Mouse (Mus musculus) yolk sac, embryonic 10.5 days (tissue): ENCODE results near the gene Thumpd2.
A peak's percentile ranks its signal among the peaks of the same experiment; 100 is the strongest.

Experiments used
- DNase-seq: peaks from one replicate; pipeline ENCODE4 v3.0.0-alpha.2; 2017; ENCODE audit warnings: low spot score

Gene Thumpd2

DNA sequence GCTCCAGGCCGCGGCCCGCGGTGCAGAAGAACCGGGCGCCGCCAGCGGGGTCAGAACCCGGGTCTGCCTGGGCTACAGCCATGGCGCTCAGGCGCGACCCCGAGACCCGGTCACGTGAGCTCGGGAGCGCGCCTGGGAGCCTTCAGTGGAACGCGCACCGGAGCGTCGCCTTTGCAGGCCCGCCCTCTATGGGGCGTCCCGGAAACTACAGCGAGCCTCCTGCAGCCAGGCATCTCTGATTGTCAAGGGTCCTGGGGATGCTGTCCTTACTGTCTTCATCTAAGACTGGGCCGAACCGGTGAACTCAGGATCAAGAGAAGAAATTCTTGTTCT lies at the start of gene Thumpd2:
TSS of gene Thumpd2 (minus strand) at position 104 of the 333 bp plus-strand sequence.
- no peak for DNase-seq

DNA sequence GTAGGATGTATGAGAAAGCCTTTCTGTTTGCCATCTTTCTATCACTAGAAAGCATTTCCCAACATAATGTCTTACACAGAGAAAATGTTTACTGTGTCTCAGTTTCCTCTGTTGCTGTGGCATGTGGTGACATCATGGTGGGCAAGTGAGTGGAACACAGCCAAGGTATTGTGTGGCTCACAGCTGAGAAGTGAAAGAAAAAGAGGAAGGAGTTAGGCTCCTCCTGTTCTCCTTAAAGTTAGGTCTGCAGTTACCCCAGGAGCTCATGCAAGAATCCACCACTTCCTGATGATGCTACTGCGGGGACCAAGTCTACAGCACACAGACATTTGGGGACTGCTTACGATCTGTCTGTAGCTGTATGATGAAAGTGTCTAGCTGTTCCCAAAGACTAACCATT lies 39.4 kb upstream of the Thumpd2 start:
- no peak for DNase-seq

DNA sequence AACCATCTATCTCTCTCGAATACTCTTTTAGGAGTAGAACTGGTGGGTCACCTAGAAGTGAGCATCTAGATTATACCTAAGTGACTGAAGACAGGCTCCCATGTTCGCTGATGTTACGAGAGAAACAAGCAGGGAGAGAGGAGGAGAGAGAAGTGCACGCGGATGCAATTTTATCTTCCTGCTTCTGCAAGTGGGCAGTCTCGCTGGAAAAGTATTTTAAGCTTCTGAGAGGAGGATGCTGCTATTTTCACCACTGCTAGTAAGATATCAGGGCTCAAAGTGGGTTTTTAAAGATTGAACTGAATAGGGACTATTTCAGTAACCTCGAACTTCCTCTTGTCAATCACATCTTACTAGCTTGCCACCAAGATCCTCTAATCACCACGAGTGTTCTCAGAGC lies 38.0 kb upstream of the Thumpd2 start:
- DNase-seq = no peak

DNA sequence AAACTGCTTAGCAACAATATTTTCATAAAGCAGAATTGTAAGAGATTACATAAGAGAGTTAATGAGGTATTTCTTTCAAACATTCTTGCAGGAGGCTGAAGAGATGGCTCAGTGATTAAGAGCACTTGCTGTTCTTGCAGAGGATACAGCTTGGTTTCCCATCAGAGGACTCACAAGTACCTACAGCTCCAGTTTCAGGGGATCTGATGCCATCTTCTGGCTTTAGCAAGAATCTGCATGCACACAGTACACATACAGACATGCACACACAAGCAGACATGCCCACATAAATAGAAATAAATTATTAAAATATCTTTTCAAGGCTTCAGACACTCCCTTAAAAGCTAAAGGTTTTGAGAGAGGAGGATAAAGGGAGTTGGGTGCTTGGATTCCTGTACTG lies 33.6 kb upstream of the Thumpd2 start:
- no peak for DNase-seq

DNA sequence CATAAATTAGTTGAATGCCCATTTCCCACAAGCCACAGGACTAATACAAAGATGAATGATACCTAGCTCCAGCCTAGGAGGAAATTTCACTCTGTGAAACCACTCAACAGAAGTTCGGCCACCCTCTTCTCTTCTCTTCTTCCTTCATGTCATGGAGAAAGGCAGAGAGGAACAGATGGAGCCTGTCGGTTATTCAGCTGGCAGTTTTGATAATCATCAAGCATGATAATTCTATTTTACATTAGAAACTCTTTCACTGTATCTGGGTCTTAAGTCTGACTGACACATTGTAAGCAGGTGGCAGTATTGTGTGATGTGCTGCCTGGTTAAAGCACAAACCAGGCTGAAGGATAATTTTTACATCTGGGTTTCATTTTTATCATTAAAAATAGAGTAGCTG lies 31.6 kb upstream of the Thumpd2 start:
- DNase-seq = no peak

DNA sequence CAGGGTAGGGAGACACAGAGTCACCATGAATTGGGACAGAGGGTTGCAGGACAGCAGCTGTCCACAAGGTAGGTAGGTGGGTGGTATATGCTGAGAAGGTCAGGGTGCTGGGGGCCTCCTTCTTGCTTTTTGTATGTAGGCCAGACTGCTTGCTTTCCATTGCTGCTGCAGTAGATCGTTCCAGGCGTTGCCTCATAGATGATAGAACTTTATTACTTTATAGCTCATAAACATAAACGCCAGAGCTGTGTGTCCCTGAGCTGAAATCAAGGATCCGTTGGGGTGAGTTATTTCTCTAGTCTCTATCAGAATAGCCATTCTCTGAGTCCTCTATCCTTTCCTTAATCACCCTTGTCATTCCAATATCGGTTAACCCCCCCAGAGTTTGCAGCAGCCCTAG lies 27.9 kb upstream of the Thumpd2 start:
- no peak for DNase-seq

DNA sequence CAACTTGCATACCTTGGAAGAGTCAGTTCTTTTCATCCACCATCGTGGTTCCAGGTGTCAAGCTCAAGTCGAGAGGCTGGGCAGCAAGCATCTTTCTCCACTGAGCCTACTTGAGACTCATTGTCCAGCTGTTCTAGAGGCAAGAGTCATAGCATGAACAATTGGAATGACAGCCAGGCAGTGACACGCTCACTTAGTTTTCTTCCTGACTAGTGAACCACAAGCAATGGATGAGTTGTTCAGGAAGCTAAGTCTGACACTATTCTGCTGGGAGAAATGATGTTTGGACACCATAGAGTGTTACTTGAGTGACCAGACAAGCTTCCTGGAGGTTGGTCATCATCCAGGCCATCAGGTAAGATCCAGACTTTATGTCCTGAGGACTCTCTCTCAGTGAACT lies 24.0 kb upstream of the Thumpd2 start:
- DNase-seq = no peak

DNA sequence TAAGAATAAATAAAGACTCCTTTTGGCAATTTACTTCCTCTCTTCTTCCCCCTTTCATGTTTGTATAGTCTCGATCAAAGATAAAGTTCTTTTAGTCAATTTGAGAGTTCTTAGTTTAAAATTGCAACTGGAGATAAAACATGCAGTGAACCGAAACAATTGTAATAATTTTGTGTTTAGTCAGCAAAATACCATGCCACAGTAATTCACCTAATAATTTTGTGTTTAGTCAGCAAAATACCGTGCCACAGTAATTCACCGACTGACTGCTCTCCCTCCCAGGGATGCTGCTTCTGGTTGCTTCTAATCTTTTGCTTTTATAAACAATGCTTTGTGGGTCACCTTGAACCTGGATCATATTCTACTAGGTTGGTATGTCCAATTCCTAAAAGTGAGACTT lies 22.9 kb upstream of the Thumpd2 start:
- no peak for DNase-seq

DNA sequence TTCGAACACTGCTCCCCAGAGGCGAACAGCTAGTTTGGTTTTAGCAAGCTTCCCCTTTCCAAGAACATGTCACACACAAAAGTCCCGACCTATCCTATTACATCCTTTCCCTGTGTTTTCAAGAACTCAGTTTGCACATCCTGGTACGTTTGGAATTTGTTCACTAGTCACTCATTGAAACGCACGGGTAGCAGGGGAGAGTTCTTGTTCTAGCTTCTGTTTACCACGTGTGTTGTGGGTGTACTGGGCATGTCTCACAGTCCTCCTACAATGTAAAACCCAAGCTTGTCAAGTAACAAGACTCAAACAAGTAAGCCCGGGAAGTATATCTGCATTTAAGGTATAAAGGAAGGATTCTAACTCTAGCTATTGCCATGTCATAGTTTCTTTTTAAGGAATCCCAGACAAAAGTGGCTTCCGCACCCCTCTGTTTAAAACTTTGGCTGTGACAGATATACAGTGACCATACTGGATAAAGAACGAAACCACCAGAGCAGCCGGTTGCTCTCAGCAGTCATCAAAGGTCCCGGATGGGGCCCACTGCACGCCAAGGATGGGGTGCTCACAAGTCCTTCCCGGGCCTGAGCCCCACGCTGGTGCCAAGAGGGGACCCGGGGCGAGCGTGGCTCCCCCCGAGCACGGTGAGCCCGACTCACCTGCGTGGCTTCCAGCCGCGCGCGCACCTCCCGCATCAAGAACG lies 453 bp downstream of the Thumpd2 start:
- peak; percentile 82 for DNase-seq

DNA sequence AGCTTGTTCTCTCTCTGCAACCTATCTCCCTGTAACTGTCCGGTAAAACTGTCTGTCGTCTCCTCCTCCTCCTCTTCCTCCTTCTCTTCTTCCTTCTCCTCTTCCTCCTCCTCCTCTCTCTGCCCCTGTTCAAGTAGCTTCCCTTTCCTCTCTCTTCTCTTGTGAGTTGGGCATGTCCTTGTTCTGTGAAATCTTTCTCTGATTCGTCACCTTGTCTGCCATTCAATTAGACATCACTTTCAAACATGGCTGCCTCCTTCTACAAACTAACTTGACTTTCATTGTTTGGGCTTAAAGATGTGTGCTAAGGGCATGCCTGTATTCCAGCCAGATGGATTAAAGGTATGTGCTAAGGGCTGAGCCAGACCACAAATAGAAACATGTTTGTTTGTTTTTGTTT lies 1.5 kb downstream of the Thumpd2 start:
- no peak for DNase-seq

DNA sequence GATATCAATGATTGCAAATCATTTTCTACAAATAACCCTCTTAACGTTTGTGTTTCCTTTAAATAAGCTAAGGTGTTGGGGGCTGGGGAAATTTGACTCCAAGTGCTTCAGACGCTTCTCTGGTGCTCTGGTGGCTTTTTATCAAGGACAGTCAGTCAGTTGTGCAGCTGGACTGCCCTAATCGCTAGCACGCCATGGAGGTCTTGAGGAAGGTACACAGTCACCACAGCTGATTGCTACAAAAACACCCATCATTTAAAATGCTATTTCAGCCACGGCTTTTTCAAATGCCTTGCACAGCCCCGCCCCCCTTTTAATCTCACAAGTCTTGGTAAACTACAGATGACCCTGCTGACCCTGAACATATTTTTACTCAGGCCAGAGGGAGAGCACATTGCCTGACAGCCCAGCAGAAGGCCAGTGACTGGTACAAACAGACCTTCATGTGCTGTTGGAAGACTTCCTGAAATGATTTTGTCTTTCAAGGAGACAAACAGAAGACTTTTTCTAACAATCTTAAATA lies 2.5 kb downstream of the Thumpd2 start:
- peak; percentile 72 for DNase-seq

DNA sequence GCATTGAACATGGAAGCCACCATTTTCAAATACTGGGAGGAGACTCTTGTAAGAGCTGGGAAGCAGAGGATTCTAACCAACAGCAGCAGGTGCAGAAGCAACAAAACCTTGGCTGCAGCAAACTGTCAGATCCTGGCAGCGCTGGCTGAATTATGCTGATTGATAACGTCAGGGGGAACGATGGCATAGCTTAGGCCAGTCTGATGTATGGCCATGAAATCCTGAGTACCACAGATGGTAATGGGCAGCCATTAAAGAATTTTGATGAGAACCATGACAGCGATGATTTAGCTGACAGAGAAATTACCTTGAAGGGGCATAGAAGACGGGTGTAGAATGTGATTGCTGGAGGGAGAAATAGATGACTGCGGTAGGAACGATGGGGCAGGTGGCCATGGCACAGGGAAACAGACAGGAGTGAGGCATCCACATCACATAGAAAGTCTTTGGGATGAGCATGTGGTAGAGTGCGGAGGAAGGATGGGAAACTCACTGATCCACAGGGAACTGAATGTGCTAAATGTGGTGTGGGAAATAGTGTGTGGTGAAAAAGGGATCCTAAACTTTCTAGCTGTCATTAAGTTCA lies 8.0 kb downstream of the Thumpd2 start:
- DNase-seq = no peak

DNA sequence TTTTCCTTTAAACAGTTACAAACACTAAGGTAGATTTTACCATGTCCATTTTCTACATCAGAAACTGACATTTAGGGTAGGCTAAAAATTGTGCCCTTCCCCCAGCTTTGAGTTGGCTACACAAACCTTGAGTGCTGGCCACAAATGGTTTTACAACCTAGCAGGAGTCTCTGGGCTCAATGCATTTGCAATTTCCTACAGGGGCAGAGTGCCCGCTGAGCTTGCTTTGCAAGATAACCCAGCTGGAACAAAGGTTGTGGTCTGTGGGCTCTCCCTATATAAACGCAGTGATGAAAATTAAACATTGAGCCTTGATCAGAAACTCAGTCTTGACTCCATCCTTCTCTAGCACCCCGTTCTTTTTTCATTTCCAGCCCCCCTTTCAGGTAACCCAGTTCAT lies 8.8 kb downstream of the Thumpd2 start:
- no peak for DNase-seq

DNA sequence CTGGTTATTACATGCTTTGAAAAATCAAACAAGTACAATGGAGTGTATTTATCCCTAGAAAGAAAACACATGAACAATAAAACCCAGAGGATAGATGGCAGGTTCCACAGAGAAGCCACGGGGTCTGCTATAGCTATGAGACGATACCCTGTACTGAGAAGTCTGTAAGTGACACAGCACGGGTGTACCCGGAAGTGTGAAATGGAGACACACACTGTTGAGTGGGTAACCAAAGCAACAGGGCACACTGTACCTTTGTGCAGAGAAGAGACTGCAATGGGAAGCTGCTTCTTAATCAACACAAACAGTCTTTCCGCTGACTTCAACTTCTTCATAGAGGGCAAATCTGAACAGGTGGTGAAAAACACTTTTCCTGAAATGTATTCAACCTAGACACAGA lies 9.4 kb downstream of the Thumpd2 start:
- no peak for DNase-seq

DNA sequence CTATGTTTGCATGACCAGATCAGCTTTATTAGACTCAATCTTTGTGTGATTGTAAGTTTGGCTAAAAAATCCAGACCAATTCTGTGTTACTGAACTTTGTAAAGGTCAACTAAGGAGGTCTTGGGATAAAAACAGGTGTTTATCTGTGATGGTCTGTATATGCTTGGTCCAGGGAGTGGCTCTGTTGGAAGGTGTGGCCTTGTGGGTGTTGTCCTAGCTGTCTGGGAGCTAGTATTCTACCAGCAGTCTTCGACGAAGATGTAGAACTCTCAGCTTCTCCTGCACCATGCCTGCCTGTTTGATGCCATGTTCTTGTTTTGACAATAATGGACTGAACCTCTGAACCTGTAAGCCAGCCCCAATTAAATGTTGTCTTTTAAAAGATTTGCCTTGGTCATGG lies 11.6 kb downstream of the Thumpd2 start:
- no peak for DNase-seq

DNA sequence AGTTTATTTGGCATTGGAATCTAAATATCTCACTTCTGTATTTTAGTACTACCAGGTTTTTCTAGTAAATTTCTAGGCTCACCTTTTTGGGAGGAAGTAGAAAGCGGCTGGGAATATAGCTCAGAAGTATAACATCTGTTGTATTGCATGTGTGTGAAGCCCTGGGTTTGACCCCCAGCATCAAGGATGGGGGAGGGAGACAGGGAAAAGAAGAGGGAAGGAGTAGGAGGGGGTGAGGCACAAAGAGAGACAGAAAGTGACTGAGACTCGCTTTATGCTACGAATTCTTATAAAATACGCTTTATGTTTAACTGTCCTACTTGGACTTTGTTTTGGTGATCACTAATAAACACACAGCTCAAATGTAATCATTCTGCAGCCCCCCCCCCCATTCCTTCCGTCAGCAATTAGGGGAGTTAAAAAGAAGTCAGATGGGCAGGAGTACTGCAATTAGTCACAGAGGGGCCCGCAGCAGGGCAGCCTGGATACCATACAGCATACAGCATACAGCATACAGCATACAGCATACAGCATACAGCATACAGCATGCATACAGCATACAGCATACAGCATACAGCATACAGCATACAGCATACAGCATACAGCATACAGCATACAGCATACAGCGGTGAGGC lies 16.8 kb downstream of the Thumpd2 start:
- no peak for DNase-seq

DNA sequence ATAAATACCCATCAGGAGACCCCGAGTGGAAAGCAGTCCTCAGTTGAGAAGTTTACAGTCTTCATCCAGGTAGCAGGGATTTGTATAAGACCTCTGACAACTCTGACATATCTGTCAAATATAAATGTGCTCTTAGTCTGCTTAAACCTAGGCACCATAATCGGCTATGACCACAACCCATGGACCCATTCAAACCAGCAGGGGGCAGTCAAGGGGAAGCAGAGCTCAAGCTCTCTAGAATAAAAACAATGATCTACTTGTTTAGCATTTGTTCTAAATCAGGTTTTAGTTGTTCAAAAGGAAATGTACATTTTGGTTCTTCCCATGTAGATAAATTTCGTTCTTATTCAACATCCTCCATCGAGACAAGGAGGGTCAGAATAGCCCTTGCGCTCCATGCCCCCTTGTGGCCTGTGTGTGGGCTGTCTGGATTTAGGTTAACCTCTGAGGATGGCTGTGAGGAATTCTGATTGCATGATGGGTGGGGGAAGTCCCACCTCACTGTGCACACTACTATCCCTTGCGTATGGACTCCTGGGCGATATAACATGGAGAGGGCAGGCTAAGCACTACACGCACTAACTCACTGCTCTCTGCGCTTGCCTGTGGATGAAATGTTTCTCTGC lies 19.2 kb downstream of the Thumpd2 start:
- no peak for DNase-seq

DNA sequence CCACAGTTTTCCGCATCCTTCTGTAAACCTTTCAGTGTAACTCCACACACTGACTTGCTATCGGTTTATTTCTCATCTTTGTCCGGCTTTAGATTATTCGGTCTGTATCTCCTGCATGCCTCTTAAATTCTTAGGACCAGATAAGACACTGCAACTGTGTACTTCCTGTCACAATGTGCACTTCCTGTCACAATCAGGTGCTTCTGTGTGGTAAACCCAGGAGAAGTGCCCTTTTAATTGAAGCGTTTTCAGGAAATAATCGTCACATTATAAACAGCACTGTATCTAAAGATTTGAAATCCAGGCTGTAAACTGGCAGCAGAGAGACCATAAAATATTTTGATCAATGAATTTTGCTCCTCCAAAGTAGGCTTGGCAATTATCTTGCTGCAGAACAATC lies 19.8 kb downstream of the Thumpd2 start:
- no peak for DNase-seq

DNA sequence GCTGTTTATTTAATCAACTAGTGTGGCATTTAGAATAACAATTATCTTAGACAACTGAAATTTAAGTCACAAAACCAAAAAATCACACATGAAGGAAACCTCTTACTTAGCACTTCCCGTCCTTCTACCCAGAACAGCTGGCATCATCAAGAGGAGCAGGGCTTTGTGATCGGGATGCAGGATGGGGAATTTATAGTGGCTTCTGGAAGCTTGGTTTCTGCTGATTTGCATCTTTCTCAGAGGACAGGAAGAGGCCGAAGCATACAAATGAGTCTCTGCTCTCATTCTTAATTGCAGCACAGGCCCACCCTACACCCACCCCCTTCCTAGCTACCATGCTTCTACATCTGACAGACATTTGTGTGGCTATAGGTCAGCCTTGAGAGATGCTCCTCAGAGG lies 20.5 kb downstream of the Thumpd2 start:
- DNase-seq = no peak

DNA sequence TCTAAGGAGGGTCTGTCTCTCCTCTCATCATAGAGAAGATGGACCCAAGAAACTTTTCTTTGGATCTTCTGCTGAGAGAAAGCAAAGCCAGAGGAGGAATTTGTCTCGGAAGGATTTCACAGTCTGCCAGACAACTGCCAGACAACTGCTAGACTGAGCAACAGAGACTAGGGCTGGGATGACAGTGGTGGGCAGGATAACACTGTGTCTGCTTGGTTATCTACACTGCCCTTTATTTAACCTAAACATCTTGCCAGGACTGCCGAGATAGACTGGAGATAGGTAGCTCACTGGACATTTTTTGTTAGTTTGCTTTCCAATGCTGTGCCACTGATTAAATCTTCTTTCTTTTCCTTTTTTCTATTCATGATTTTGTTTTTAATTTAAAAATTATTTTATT lies 23.2 kb downstream of the Thumpd2 start:
- no peak for DNase-seq

DNA sequence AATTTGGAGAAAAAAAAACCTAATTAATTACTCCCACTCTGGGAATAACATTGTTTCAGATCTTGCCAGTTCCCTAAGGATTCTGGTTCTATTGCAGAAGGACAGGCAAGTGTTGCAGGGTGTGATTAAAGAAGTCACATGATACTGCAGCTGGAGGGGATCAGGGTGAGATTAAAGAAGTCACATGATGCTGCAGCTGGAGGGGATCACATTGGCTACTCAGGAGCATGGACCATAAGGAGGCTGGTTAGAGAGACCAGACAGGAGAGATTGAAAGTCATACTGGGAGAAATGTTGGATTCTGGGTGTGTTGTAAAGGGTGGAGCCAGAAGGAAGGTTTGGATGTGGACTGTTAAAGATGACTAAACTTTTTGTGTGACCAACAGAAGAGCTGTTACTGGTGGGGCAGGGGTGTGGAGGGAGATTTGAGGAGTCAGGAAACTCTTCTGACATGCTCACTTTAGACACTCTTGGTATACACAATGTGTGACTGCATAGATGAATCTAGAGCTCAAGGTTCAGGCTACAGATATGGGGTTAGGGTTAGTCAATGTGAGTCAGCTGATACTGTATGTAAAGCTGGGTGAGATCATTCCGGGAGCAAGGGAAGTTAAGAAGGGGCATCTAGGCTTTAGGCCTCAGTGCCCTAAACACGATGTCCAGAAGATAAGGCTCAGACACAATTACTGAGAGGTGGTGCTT lies 26.0 kb downstream of the Thumpd2 start:
- no peak for DNase-seq

DNA sequence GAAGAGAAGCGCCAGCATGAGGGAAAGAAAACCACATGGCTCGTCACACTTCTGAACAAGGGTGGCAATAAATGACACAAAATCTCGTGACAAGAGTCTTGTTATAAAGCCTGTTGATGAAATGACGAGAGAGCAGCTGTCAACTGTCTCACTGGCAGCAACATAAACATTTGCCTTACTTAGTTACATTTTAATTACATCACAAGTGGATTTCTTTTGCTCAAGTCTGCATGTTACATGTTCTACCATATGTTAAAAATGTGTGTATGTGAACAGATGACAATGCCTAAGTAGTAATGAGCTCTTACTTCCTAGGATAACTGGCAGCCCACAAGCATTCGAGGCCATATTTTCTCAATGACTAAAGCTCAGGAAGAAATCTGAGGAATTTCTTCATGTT lies 29.5 kb downstream of the Thumpd2 start:
- no peak for DNase-seq

DNA sequence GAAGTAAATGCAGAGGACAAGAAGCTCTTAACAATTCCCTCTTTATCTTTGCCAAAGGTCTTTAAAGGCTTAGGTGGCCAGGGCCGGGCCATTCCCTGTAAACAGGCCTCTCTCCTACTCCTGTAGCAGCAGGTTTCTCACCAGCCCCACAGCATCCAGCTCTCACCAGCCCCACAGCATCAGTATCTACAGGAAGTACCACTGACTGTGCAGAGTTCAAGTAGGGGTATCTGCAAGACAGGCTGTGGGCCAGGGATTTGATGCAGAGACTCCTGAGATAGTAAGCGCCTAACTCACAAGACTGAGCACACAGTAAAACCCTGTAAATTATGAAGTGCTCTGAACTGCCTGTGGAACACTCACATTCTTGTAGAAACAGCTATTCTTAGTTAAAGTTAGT lies 31.9 kb downstream of the Thumpd2 start:
- no peak for DNase-seq
